Mouse (Mus musculus) stomach, postnatal 0 days (tissue): ENCODE results near the gene Thbs3.

Experiments used
- CTCF ChIP-seq: IDR thresholded peaks from 2 replicates; pipeline ENCODE4 v1.5.1; 2016; ENCODE audit warnings: antibody characterized with exemption, low read depth, mild to moderate bottlenecking, moderate library complexity
- EP300 ChIP-seq: optimal IDR thresholded peaks from 2 replicates; pipeline ENCODE3; 2016; ENCODE audit warnings: antibody characterized with exemption

- TF ChIP-seq EP300 (no peak), CTCF (no peak)
Observed at GRCm38 (mm10) chr3:89227307-89228179, 12.6 kb downstream of the Thbs3 start.
